Mouse (Mus musculus): ENCODE measurements at regions not wholly inside any gene's neighbourhood (a gene's known extent, or its start where the extent isn't known, plus 50 kb on each side); places are given as distances from the start of the nearest gene placed in this dataset.

GRCm38 (mm10) chr9:30820806-30821375, 101.4 kb downstream of the Adamts15 start:
- TF ChIP-seq POLR2A (IDR thresholded peaks at IDR 0.05; ENCODE audit: extremely low read depth, insufficient read depth, low read length) (no peak), CTCF (IDR thresholded peaks at IDR 0.05; ENCODE audit: low read depth, low read length) (no peak)

Data from liver, adult 2 months (tissue).